Mouse (Mus musculus) small intestine, adult 10 weeks (tissue): ENCODE data around the gene Gm47955. TPM values are rescaled to one million over a fixed set of nuclear protein-coding genes. Genes with fewer than 3 reads are reported as not detected.

Source experiments
- polyA plus RNA-seq: library from polyadenylated mRNA; stranded (reverse); fragments of 350-450 nt; fragmentation: Illumina TruSeq; extraction: RNeasy Lipid Tissue Mini Kit (QIAGEN cat#74804); gene quantifications from one replicate; pipeline ENCODE4 v1.2.3, GENCODE M21; 2014; ENCODE audit warnings: low replicate concordance

Gm47955 gene
- not detected for polyA plus RNA-seq

DNA sequence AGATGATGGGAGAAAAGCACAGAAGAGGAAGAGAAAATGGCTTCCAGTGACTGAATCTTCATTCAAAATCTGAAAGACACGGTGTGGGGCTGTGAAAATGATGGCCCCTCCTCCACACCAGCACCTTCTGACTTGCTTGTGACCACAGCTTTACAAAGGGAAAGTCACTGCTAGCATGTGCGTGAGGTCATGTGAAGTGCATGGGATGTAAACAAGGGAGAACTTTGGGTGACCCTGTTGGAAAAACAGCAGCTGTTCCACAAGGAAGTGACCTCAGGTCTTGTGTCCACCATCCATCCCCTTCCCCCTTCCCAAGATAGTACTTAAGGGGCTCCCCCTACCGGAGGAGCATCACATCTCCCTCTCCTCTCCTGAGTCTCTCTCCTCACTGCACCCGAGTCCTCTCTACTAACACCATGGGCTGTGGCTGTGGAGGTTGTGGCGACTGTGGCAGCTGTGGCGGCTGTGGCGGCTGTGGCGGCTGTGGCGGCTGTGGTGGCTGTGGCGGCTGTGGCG is at the start of gene Gm47955:
Gene Gm47955 (plus strand): TSS at position 417 of the 516 bp plus-strand sequence.

DNA sequence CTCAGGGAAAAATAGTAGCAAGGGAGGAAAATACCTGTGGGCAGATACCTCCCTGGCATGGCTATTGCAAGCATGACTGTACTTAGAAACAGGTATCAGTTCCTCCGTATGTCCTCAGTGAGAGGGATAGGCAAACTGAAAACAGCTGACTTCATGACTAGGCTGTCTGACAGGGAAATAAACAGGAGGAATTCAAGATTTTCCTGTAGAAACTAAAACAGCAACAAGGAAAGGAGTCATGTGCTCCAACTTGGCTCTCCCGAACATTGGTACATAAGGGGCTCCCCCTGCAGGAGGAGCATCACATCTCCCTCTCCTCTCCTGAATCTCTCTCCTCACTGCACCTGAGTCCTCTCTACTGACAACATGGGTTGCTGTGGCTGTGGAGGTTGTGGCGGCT is 47.1 kb upstream of the Gm47955 start, which contains the start of gene A030005L19Rik:
Gene A030005L19Rik (plus strand): TSS at position 301 of the 400 bp plus-strand sequence.

DNA sequence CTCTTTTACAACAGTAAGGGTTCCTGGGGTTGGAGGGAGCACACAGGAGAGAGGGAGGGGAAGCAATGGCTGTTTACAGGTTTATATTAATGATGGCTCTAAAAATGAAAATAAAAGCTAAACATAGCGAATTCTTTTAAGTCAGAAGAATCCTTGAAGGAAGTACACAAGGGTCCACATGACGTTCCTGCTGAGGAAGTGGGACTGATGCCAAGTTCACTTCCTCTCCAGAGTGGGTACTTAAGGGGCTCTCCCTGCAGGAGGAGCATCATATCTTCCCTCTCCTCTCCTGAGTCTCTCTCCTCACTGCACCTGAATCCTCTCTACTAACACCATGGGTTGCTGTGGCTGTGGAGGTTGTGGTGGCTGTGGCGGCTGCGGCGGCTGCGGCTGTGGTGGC is 35.4 kb upstream of the Gm47955 start, which contains the start of gene A030014E15Rik:
Gene A030014E15Rik (plus strand): TSS at position 268 of the 400 bp plus-strand sequence.

DNA sequence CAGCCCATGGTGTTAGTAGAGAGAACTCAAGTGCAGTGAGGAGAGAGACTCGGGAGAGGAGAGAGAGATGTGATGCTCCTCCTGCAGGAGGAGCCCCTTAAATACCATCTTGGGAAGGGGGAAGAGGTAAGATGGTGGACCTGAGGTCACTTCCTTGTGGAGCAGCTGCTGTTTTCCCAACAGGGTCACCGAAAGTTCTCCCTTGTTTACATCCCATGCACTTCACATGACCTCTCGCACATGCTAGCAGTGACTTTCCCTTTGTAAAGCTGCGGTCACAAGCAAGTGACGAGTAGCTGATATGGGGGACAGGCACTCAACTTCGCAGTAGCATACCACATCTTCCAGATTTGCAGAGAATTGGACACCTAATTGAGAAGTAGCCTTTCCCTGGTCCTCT is 28.8 kb upstream of the Gm47955 start, which contains the start of gene Gm6217:
Gene Gm6217 (minus strand): TSS at position 74 of the 400 bp plus-strand sequence.

DNA sequence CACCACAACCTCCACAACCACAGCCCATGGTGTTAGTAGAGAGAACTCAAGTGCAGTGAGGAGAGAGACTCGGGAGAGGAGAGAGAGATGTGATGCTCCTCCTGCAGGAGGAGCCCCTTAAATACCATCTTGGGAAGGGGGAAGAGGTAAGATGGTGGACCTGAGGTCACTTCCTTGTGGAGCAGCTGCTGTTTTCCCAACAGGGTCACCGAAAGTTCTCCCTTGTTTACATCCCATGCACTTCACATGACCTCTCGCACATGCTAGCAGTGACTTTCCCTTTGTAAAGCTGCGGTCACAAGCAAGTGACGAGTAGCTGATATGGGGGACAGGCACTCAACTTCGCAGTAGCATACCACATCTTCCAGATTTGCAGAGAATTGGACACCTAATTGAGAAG is 16.8 kb upstream of the Gm47955 start, which contains the start of gene A030003K21Rik:
Gene A030003K21Rik (minus strand): TSS at position 94 of the 400 bp plus-strand sequence.

DNA sequence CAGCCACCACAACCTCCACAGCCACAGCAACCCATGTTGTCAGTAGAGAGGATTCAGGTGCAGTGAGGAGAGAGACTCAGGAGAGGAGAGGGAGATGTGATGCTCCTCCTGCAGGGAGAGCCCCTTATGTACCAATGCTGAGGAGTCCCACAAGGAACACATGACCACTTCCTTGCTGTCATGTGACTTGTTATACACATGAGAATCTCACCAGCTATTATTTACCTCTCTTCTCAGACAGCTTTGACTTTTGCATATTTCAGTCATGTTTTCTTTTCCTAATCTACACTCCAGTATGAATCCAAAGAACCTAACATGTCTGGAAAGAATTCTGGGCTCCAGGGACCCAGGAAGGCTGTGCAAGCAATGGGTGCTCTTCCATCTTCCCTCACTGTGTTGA is 4.2 kb upstream of the Gm47955 start, which contains the start of gene Gm7544:
Gene Gm7544 (minus strand): TSS at position 101 of the 400 bp plus-strand sequence.

DNA sequence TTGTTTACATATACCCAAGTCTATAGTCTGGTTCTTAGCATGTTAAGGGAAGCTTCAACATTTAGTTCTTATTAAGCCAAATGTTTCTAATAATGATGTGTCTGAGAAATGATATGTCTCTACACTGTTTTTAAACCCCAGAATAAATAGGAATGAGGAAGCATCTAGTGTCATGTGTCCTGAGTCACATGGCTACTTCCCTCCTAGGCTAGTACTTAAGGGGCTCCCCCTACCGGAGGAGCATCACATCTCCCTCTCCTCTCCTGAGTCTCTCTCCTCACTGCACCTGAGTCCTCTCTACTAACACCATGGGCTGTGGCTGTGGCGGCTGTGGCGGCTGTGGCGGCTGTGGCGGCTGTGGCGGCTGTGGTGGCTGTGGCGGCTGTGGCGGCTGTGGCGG is 40.2 kb downstream of the Gm47955 start, which contains the start of gene Gm47959:
Gene Gm47959 (plus strand): TSS at position 243 of the 400 bp plus-strand sequence.

Other genes with a start within 250 kb of the Gm47955 start
- 215 TPM for gene Mff, start 235.4 kb upstream of the Gm47955 start, polyA plus RNA-seq
- 1,040 TPM for gene Tm4sf20, start 191.8 kb upstream of the Gm47955 start, polyA plus RNA-seq
- gene Gm47791, start 189.0 kb upstream of the Gm47955 start, polyA plus RNA-seq: not detected
- 110 TPM for gene Agfg1, start 120.8 kb upstream of the Gm47955 start, polyA plus RNA-seq
- 3.6 TPM for gene A030005L19Rik, start 47.0 kb upstream of the Gm47955 start, polyA plus RNA-seq
- not detected for gene A030014E15Rik, start 35.4 kb upstream of the Gm47955 start, polyA plus RNA-seq
- not detected for gene Gm6217, start 28.9 kb upstream of the Gm47955 start, polyA plus RNA-seq
- not detected for gene A030003K21Rik, start 16.9 kb upstream of the Gm47955 start, polyA plus RNA-seq
- not detected for gene Gm7544, start 4.3 kb upstream of the Gm47955 start, polyA plus RNA-seq
- not detected for gene Gm47959, start 40.3 kb downstream of the Gm47955 start, polyA plus RNA-seq
- 37.9 TPM for gene Slc19a3, start 78.2 kb downstream of the Gm47955 start, polyA plus RNA-seq
- not detected for gene Krtap28-10, start 82.2 kb downstream of the Gm47955 start, polyA plus RNA-seq
- not detected for gene Gm47969, start 84.6 kb downstream of the Gm47955 start, polyA plus RNA-seq
- not detected for gene A030005K14Rik, start 99.1 kb downstream of the Gm47955 start, polyA plus RNA-seq
- not detected for gene Krtap28-13, start 100.6 kb downstream of the Gm47955 start, polyA plus RNA-seq
- gene Ccl20, start 156.5 kb downstream of the Gm47955 start, polyA plus RNA-seq: 13.9 TPM
- not detected for gene Daw1, start 199.5 kb downstream of the Gm47955 start, polyA plus RNA-seq